Mouse (Mus musculus) brain, embryonic 14.5 days (tissue): Measurements from ENCODE around the gene Atxn7l1.

ENCODE experiments used
- CTCF ChIP-seq: fragments of 200-500 bp; IDR thresholded peaks from 2 replicates; pipeline ENCODE4 v1.5.1; 2012; ENCODE audit warnings: inconsistent platforms, mild to moderate bottlenecking, moderate library complexity, borderline replicate concordance; ENCODE audit not compliant: insufficient read depth, insufficient read length; ENCODE audit errors: extremely low read depth
- POLR2A ChIP-seq: fragments of 200-500 bp; IDR thresholded peaks from 2 replicates; pipeline ENCODE4 v1.6.1; 2012; ENCODE audit warnings: mild to moderate bottlenecking, inconsistent platforms, borderline replicate concordance; ENCODE audit not compliant: poor library complexity, insufficient read depth, insufficient read length, severe bottlenecking; ENCODE audit errors: extremely low read depth

DNA sequence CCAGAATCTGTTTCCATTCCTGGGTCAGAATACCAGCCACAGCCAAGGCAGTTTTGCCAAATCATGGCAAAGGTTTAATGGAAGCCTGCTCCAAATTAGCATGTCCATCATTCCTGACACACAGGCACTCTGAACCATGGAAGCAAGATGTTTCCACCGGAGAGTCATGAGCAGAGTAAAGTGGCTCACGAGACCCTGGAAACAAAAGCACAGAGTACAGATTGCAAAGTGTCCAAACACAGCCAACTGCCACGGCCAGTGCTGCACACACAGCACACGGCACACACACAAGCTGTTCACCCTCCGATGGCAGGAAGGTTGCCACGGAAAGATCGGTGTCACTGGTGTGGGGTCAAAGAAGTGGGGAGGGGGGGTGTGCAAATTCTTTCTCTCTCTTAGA lies 18.8 kb upstream of the Atxn7l1 start:
- TF ChIP-seq CTCF (no peak), POLR2A (no peak)
